Mouse (Mus musculus) heart, adult 2 months (tissue): ENCODE results near the gene Esp6. TPM values are rescaled to one million over a fixed set of nuclear protein-coding genes. Genes with fewer than 3 reads are reported as not detected.
"Not testable (repeated sequence)": the region's sequence is repeated elsewhere in the genome, so short reads cannot be mapped to it uniquely, and the experiment has no call there.

Experiments
- DNase-seq, 2 experiments: peaks; one replicate each; pipeline ENCODE4 v3.0.0; 2021
- H3K27ac ChIP-seq: fragments of 200-600 bp; 2 replicates; pipeline ENCODE4 v1.8.1; 2022
- H3K27me3 ChIP-seq: fragments of 200-500 bp; 2 replicates; pipeline ENCODE4 v1.6.1; 2012; ENCODE audit warnings: mild to moderate bottlenecking, low read length, inconsistent platforms, mixed read lengths; ENCODE audit not compliant: control insufficient read depth, insufficient read depth
- H3K36me3 ChIP-seq: fragments of 200-500 bp; 2 replicates; pipeline ENCODE4 v1.6.1; 2012; ENCODE audit warnings: low read length, inconsistent platforms; ENCODE audit not compliant: control insufficient read depth, insufficient read depth
- H3K4me1 ChIP-seq: fragments of 200-500 bp; 2 replicates; pipeline ENCODE4 v1.6.1; 2011; ENCODE audit warnings: low read length; ENCODE audit not compliant: control insufficient read depth, insufficient read depth
- H3K4me3 ChIP-seq: fragments of 200-600 bp; 2 replicates; pipeline ENCODE4 v1.8.1; 2022
- H3K79me2 ChIP-seq: fragments of 200-500 bp; replicated peaks from 2 replicates; pipeline ENCODE4 v1.6.1; 2012; ENCODE audit warnings: mild to moderate bottlenecking, inconsistent platforms, low read length, moderate library complexity, mixed read lengths; ENCODE audit not compliant: control insufficient read depth, insufficient read depth
- H3K9ac ChIP-seq: fragments of 200-500 bp; 2 replicates; pipeline ENCODE4 v1.6.1; 2012; ENCODE audit warnings: low read depth, mild to moderate bottlenecking, control low read depth, inconsistent platforms, low read length, mixed read lengths
- CTCF ChIP-seq: fragments of 200-600 bp; IDR thresholded peaks from 2 replicates; pipeline ENCODE4 v1.8.1; 2022; ENCODE audit warnings: antibody characterized with exemption, mild to moderate bottlenecking, moderate library complexity
- EP300 ChIP-seq: fragments of 200-500 bp; IDR thresholded peaks from 2 replicates; pipeline ENCODE4 v1.6.1; 2011; ENCODE audit warnings: low read depth, low read length, control low read depth; ENCODE audit not compliant: insufficient read depth
- POLR2A ChIP-seq: fragments of 200-500 bp; IDR thresholded peaks from 2 replicates; pipeline ENCODE4 v1.6.1; 2011; ENCODE audit warnings: mild to moderate bottlenecking, low read depth, low read length, control low read depth; ENCODE audit not compliant: insufficient read depth
- WGBS: fragments of 180-500 bp; shearing (Covaris S2); methylation state at CpG from one replicate; pipeline ENCODE4 v1.1.7; 2018; 5-methylcytosine and 5-hydroxymethylcytosine counted together
- intact Hi-C: fragments of 180-260 bp; cut with DNase I; formaldehyde crosslinking; loops from one replicate; pipeline ENCODE4 v1.15.1; 2025
- long read RNA-seq: library from polyadenylated mRNA; stranded (forward); transcript quantifications from one replicate; pipeline ENCODE4 v2.0.0, GENCODE M21; 2021
- polyA plus RNA-seq: library from polyadenylated mRNA; depleted of rRNA; stranded (reverse); fragments of >200 nt; gene quantifications from 2 replicates; pipeline ENCODE4 v1.2.3, GENCODE M21; 2012; rRNA removed
- total RNA-seq, 2 experiments: library from RNA; stranded (reverse); gene quantifications; 2 replicates each; pipeline ENCODE4 v1.2.3; 2021

The Esp6 gene
- total RNA-seq (not detected), polyA plus RNA-seq (not detected in 2 replicates)
- long read RNA-seq: 0 reads

- H3K4me3 ChIP-seq: no peak within 1 kb of the TSS
- DNase-seq: no peak
- H3K79me2 ChIP-seq: no peaks in the 10 kb centered on the region
- no peak within 1 kb of the TSS for H3K9ac ChIP-seq
- no peaks in the 10 kb centered on the region for H3K36me3 ChIP-seq
- no peak within 1 kb of the TSS for H3K27ac ChIP-seq
- no peak for TF ChIP-seq EP300
- intact Hi-C loops: no loop called here
- H3K4me1 ChIP-seq: no peaks in the 10 kb centered on the region
- WGBS: 69% methylated on average over 5 of the region's 5 CpGs
- no peaks in the 10 kb centered on the region for H3K27me3 ChIP-seq
These were observed at the start of gene Esp6 for GRCm38 (mm10) chr17:40561207-40561606. Esp6 (plus strand) TSS chr17:40561507.

DNA sequence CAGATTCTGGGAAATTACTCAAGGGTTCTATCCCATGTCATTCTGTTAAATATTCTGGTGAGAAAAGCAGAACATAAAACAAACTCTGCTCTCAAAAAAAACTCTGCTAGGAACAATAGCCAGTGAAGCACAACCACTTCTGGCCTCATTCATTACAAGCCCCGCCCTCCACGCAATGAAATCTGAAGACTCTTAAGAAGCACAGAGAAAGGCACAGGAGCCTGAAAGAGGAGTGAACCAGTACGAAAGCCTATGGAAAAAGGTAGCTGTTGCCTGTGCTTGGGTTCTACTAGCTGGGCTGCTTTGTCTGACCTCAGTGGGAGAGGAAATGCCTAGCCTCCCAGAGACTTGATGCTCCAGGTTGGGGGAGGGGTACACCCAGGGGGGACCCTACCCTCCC lies 41.5 kb upstream of the Esp6 start, which contains the start of gene Esp8:
TSS of gene Esp8 (plus strand) at position 205 of the 400 bp plus-strand sequence.
- WGBS: 55% methylated on average over 3 of the region's 3 CpGs

DNA sequence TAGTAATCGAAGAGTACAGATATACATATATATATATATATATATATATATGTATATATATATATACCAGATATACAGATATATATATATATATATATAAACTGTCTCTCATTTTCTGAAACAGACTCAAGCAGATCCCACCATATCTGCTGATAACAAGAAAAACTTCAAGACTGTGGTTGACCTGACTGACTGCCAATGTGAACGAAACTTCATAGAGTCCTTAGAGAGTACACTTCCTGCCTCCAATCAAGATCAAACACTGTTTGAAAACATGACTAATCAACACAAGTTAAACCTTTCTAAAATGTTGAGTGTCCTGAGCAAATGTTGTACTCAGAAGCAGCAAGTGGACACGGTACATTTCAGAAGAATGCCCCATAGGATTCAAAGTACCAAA lies 31.5 kb upstream of the Esp6 start:
- no peak overlapping the region for H3K4me3 ChIP-seq
- WGBS: 55% methylated on average over 3 of the region's 3 CpGs
- no peaks in the 10 kb centered on the region for H3K36me3 ChIP-seq
- no peak overlapping the region for H3K9ac ChIP-seq
- no peak overlapping the region for H3K27ac ChIP-seq
- TF ChIP-seq CTCF: no peak
- TF ChIP-seq EP300: no peak
- TF ChIP-seq POLR2A: no peak
- no peaks in the 10 kb centered on the region for H3K27me3 ChIP-seq
- intact Hi-C loops: no loop called here
- no peaks in the 10 kb centered on the region for H3K79me2 ChIP-seq
- H3K4me1 ChIP-seq: no peaks in the 10 kb centered on the region
- DNase-seq: no peak

More for the DNA sequence above, 41.5 kb upstream of the Esp6 start, which contains the start of gene Esp8:
- H3K27ac ChIP-seq: no peak within 1 kb of the TSS
- H3K9ac ChIP-seq: no peak within 1 kb of the TSS
- no peak for DNase-seq
- H3K36me3 ChIP-seq: no peaks in the 10 kb centered on the region
- TF ChIP-seq CTCF (no peak), POLR2A (no peak), EP300 (no peak)
- intact Hi-C loops: no loop called here
- H3K4me3 ChIP-seq: no peak within 1 kb of the TSS
- H3K4me1 ChIP-seq: no peaks in the 10 kb centered on the region
- no peaks in the 10 kb centered on the region for H3K27me3 ChIP-seq
- no peaks in the 10 kb centered on the region for H3K79me2 ChIP-seq

DNA sequence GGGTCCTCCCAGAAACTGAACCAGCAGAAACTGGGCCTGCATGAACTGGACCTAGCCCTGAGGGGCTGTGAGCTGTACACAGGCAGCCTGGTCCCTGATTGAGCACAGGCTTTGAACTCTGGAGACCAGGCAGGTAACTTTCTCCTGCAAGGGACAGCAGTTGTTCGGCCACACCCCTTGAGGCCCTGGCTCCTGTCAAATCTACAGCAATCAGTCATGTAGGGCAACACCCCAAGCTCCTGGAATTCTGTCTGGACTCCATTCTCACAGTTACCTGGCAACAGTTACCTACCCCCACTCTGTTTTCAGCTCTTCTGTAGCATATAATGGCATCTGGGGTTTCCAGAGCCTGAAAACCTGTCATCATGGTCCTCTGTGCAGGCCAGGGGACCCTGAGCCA lies 30.2 kb upstream of the Esp6 start:
- DNase-seq: no peak

DNA sequence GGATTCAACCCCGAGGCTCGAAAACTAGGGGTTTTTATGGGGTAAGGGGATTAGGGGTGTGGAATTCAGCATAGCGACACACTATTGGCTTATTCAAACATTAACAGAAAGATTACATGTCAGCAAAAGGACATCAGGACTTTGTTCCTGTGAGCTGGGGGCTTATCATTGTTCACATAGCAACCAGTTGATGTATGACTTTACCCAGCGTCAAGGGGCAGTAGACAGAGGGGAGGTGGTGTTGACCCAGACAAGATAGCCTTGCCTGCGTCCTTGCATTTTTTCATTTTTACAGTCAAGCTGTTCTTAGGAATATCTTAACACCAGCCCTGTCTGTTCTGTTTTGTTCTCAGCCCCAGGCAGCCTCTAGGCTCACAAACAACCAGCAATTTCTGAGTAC lies 14.3 kb upstream of the Esp6 start:
- 40% methylated on average over 5 of the region's 5 CpGs for WGBS
- H3K36me3 ChIP-seq, H3K27ac ChIP-seq, H3K79me2 ChIP-seq, intact Hi-C loops, H3K4me1 ChIP-seq, H3K9ac ChIP-seq, H3K4me3 ChIP-seq, DNase-seq, H3K27me3 ChIP-seq: not testable (repeated sequence)

More for the DNA sequence above, 30.2 kb upstream of the Esp6 start:
- Histone ChIP-seq H3K4me3 (no peak overlapping the region), H3K27me3 (no peaks in the 10 kb centered on the region), H3K79me2 (no peaks in the 10 kb centered on the region), H3K36me3 (no peaks in the 10 kb centered on the region), H3K9ac (no peak overlapping the region), H3K4me1 (no peaks in the 10 kb centered on the region), H3K27ac (no peak overlapping the region)
- intact Hi-C loops: no loop called here
- TF ChIP-seq CTCF: no peak
- TF ChIP-seq POLR2A: no peak
- TF ChIP-seq EP300: no peak
- 52% methylated on average over 1 of the region's 1 CpGs for WGBS

GRCm38 (mm10) chr17:40553470-40553869 lies 7.8 kb upstream of the Esp6 start:
- TF ChIP-seq EP300 (no peak), CTCF (no peak), POLR2A (no peak)
- H3K9ac ChIP-seq: no peak overlapping the region
- no peaks in the 10 kb centered on the region for H3K79me2 ChIP-seq
- intact Hi-C loops: no loop called here
- no peak for DNase-seq
- no peak overlapping the region for H3K4me3 ChIP-seq
- no peaks in the 10 kb centered on the region for H3K36me3 ChIP-seq
- no peak overlapping the region for H3K27ac ChIP-seq
- H3K4me1 ChIP-seq: no peaks in the 10 kb centered on the region
- WGBS: 74% methylated on average over 1 of the region's 1 CpGs
- no peaks in the 10 kb centered on the region for H3K27me3 ChIP-seq

- H3K27ac ChIP-seq, DNase-seq, H3K9ac ChIP-seq, H3K36me3 ChIP-seq, H3K4me1 ChIP-seq, H3K79me2 ChIP-seq, intact Hi-C loops, H3K4me3 ChIP-seq, H3K27me3 ChIP-seq: not testable (repeated sequence)
- WGBS: 46% methylated on average over 6 of the region's 6 CpGs
These were observed 22.6 kb downstream of the Esp6 start for GRCm38 (mm10) chr17:40583906-40584305.
